Mouse (Mus musculus) layer of hippocampus, postnatal 10 days (tissue): ENCODE data around the gene Vcan. TPM values are rescaled to one million over a fixed set of nuclear protein-coding genes. Genes with fewer than 3 reads are reported as not detected.
"Not testable (repeated sequence)": the region's sequence is repeated elsewhere in the genome, so short reads cannot be mapped to it uniquely, and the experiment has no call there.

Experiments used
- DNase-seq, 2 experiments: peaks; one replicate each; pipeline ENCODE4 v3.0.0; 2021; ENCODE audit warnings: low spot score in 2 of 2
- long read RNA-seq: library from polyadenylated mRNA; stranded (forward); transcript quantifications from one replicate; pipeline ENCODE4 v2.0.0, GENCODE M21; 2023
- total RNA-seq, 2 experiments: library from RNA; stranded (reverse); gene quantifications; 2 replicates each; pipeline ENCODE4 v1.2.3; 2021

Gene Vcan
- 10 to 100 TPM; 37.3 to 38.7 TPM for total RNA-seq
- long read RNA-seq: 0 reads

GRCm38 (mm10) chr13:89741766-89742685 is at the start of gene Vcan:
Gene Vcan, minus strand, starts transcription at chr13:89742509.
- DNase-seq: peak; percentile 38 to 50

DNA sequence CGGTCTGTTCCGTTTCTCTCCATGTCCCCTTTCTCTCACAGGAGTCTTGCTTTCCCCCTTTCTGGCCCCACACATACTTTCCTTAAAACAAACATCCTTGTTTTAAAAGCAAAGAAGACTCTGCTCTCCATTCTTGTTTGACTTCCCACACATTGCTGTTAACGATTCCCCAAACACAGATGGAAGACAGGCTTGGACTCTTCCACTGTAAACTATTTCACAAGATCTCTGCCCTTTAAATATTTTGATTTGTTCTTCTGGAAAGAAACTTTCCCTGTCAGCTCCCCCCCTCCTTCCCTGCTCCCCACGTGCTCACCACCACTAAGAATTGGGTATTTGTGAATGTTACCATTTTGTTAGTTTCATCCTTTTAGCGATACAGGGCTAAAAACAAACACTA is 49.2 kb upstream of the Vcan start:
- no peak for DNase-seq

DNA sequence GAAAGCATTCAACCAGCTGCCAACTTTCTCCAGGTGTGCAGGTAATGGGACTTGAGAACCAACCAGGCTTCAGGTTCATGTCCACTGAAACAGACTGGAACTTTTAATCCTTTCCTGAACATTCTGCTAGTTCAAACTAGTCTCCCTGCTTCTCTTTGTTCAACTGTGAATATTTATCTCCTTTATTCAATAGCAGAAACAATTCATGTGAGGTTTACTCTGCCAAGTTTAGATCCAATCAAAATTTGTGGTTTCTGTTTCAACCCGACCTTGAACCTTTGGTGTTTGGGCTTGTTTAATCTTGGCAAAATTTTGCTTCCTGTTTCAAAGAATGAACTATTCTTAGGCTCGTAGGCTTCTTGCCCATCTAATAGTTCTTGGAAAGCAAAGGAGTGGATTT is 40.6 kb upstream of the Vcan start:
- no peak for DNase-seq

- no peak for DNase-seq
Observed at GRCm38 (mm10) chr13:89780276-89780675, 38.0 kb upstream of the Vcan start.

GRCm38 (mm10) chr13:89779208-89779911 is 37.1 kb upstream of the Vcan start:
- peak; percentile 57 to 73 for DNase-seq

DNA sequence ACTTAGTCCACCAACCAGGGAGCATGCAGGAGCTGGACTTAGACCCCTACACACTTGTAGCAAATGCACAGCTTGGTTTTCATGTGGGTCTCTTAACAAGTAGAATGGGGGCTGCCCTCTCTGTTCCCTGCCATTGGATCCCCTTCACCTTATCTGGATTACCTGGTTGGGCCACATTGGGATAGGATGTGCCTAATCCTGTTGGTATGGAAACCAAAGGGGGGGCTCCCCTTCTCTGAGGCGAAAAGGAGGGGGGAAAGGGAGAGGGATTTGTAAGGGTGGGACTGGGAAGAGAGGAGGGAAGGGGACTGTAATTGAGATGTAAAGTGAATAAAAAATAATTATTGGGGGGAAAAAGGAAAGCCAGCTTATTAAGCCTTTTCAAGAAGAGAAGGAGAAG is 35.5 kb upstream of the Vcan start:
- no peak for DNase-seq

- DNase-seq: no peak
Observed at GRCm38 (mm10) chr13:89777146-89777545, 34.8 kb upstream of the Vcan start.

GRCm38 (mm10) chr13:89766551-89766950 is 24.2 kb upstream of the Vcan start:
- DNase-seq: no peak

- no peak for DNase-seq
Observed at GRCm38 (mm10) chr13:89765966-89766365, 23.7 kb upstream of the Vcan start.

GRCm38 (mm10) chr13:89762339-89762738 is 20.0 kb upstream of the Vcan start:
- DNase-seq: no peak

- DNase-seq: no peak
Observed at GRCm38 (mm10) chr13:89756347-89756746, 14.0 kb upstream of the Vcan start.

- not testable (repeated sequence) for DNase-seq
Observed at GRCm38 (mm10) chr13:89750562-89750961, 8.3 kb upstream of the Vcan start.

GRCm38 (mm10) chr13:89743201-89743600 is 892 bp upstream of the Vcan start:
- DNase-seq: no peak

DNA sequence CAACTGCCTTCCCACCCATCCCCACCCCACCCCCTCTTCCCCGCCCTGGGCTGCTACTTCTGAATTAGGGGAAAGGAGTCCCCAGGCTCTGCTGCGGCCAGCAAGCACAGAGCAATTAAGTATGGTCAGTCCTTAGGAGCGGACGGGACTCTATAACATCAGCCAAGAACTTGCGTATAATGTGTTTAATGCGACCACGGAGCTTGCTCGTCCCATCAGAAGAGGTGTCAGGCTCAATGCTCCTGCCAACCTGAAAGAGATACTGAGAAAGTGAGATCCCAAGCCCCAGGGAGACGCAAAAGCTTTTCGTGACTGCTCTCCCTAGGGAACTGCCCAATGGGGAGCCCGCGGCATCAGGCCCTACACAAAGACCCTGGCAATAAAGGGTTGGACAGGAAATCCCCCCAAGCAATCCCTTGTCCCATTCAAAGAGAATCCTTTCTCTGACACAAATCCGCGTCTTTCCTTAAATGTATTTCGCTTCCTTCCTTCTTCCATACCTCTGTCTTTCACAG is 434 bp upstream of the Vcan start:
- DNase-seq: peak in 1 of 2 experiments; percentile 18

GRCm38 (mm10) chr13:89741116-89741551 is 1.2 kb downstream of the Vcan start:
- DNase-seq: peak; percentile 38 to 47

GRCm38 (mm10) chr13:89740243-89741115 is 1.8 kb downstream of the Vcan start:
- peak; percentile 75 to 82 for DNase-seq

- DNase-seq: no peak
Observed at GRCm38 (mm10) chr13:89739696-89740242, 2.5 kb downstream of the Vcan start.

- peak; percentile 64 to 71 for DNase-seq
Observed at GRCm38 (mm10) chr13:89738776-89739695, 3.3 kb downstream of the Vcan start.

DNA sequence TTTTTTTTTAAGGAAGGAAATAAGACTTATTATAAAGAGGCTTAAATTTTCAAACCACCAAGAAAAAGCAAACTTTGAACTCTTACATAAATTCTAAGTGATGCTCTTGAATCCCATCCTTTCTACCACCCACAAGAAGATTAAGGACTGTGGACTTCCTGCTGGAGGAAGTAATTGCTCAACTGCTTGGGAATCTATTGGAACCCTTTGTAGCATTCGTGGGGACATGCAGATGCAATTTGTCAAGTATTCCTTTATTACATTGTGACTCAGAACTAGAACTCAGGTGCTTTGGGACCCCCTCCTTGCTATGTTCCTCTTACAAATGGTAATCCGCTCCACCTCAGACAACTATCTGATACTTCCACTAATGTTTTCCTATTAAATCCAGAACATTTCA is 4.0 kb downstream of the Vcan start:
- DNase-seq: no peak

GRCm38 (mm10) chr13:89735111-89735510 is 7.2 kb downstream of the Vcan start:
- DNase-seq: no peak
